Mouse (Mus musculus): ENCODE measurements around the gene Adgra3. TPM values are rescaled to one million over a fixed set of nuclear protein-coding genes. Genes with fewer than 3 reads are reported as not detected.

Adgra3 gene
- polyA plus RNA-seq, 1 experiment from 2014 or later: 2.9 TPM

GRCm38 (mm10) chr5:49974211-49974610 is 84.6 kb downstream of the Adgra3 start:
- Histone ChIP-seq H3K27me3 (no peaks in the 10 kb centered on the region), H3K4me1 (replicated peaks) (no peaks in the 10 kb centered on the region), H3K9me3 (replicated peaks) (no peaks in the 10 kb centered on the region), H3K9ac (no peak overlapping the region), H3K27ac (replicated peaks) (no peak overlapping the region), H3K36me3 (replicated peaks) (no peaks in the 10 kb centered on the region), H3K4me2 (no peak overlapping the region), H3K4me3 (replicated peaks) (no peak overlapping the region)
- 66% methylated on average over 4 of the region's 4 CpGs for WGBS (ENCODE audit: insufficient replicate concordance)
- no peak for ATAC-seq (ENCODE audit: insufficient read depth)

GRCm38 (mm10) chr5:49969660-49970059 is 89.1 kb downstream of the Adgra3 start:
- no peak for ATAC-seq (ENCODE audit: insufficient read depth)
- no peak overlapping the region for H3K4me2 ChIP-seq
- H3K36me3 ChIP-seq (replicated peaks): no peaks in the 10 kb centered on the region
- no peaks in the 10 kb centered on the region for H3K9me3 ChIP-seq (replicated peaks)
- no peaks in the 10 kb centered on the region for H3K4me1 ChIP-seq (replicated peaks)
- H3K27ac ChIP-seq (replicated peaks): no peak overlapping the region
- no peaks in the 10 kb centered on the region for H3K27me3 ChIP-seq
- H3K4me3 ChIP-seq (replicated peaks): no peak overlapping the region
- WGBS (ENCODE audit: insufficient replicate concordance): 65% methylated on average over 8 of the region's 8 CpGs
- H3K9ac ChIP-seq: no peak overlapping the region

GRCm38 (mm10) chr5:49967726-49968125 is 91.1 kb downstream of the Adgra3 start:
- no peak overlapping the region for H3K4me2 ChIP-seq
- no peak overlapping the region for H3K4me3 ChIP-seq (replicated peaks)
- no peaks in the 10 kb centered on the region for H3K27me3 ChIP-seq
- H3K9me3 ChIP-seq (replicated peaks): no peaks in the 10 kb centered on the region
- H3K36me3 ChIP-seq (replicated peaks): no peaks in the 10 kb centered on the region
- no peak for ATAC-seq (ENCODE audit: insufficient read depth)
- 73% methylated on average over 6 of the region's 6 CpGs for WGBS (ENCODE audit: insufficient replicate concordance)
- H3K27ac ChIP-seq (replicated peaks): no peak overlapping the region
- H3K9ac ChIP-seq: no peak overlapping the region
- H3K4me1 ChIP-seq (replicated peaks): no peaks in the 10 kb centered on the region

DNA sequence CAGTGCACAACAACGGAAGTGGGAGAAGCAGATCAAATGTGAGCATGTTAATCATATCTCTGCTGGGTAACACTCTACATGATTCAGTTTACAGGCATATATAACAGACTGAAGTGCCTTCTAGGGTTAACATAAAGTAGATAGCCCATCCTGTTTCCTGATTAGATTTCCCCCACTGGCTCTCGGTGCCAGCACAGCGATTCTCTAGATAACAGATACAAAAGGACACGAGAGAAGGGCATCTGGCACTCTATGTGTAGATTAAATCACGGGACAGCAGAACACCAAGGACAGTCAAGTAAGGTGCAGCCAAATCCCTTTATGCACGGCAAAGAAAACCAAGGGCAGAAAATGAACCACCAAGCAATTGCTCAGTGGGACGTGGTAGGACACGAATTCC is 93.0 kb downstream of the Adgra3 start:
- Histone ChIP-seq H3K36me3 (replicated peaks) (0 out of 2 replicates have a peak, but pooled peaks cover 4% of the 10 kb centered on the region), H3K27me3 (no peaks in the 10 kb centered on the region), H3K9ac (no peak overlapping the region), H3K9me3 (replicated peaks) (no peaks in the 10 kb centered on the region), H3K4me3 (replicated peaks) (no peak overlapping the region), H3K27ac (replicated peaks) (no peak overlapping the region), H3K4me1 (replicated peaks) (no peaks in the 10 kb centered on the region), H3K4me2 (no peak overlapping the region)
- no peak for ATAC-seq (ENCODE audit: insufficient read depth)
- WGBS (ENCODE audit: insufficient replicate concordance): 49% methylated on average over 8 of the region's 8 CpGs

- no peak overlapping the region for H3K27ac ChIP-seq (replicated peaks)
- no peak overlapping the region for H3K9ac ChIP-seq
- no peaks in the 10 kb centered on the region for H3K27me3 ChIP-seq
- no peak overlapping the region for H3K4me2 ChIP-seq
- H3K4me3 ChIP-seq (replicated peaks): no peak overlapping the region
- 75% methylated on average over 20 of the region's 20 CpGs for WGBS (ENCODE audit: insufficient replicate concordance)
- H3K36me3 ChIP-seq (replicated peaks): 0 out of 2 replicates have a peak, but pooled peaks cover 4% of the 10 kb centered on the region
- ATAC-seq (ENCODE audit: insufficient read depth): no peak
- H3K4me1 ChIP-seq (replicated peaks): no peaks in the 10 kb centered on the region
- H3K9me3 ChIP-seq (replicated peaks): no peaks in the 10 kb centered on the region
These were observed 97.1 kb downstream of the Adgra3 start for GRCm38 (mm10) chr5:49961478-49962431.

- ATAC-seq (ENCODE audit: insufficient read depth): no peak
- Histone ChIP-seq H3K9me3 (replicated peaks) (no peaks in the 10 kb centered on the region), H3K4me2 (no peak overlapping the region), H3K4me3 (replicated peaks) (no peak overlapping the region), H3K9ac (no peak overlapping the region), H3K4me1 (replicated peaks) (no peaks in the 10 kb centered on the region), H3K27ac (replicated peaks) (no peak overlapping the region), H3K27me3 (no peaks in the 10 kb centered on the region), H3K36me3 (replicated peaks) (no peaks in the 10 kb centered on the region)
- WGBS (ENCODE audit: insufficient replicate concordance): 43% methylated on average over 1 of the region's 1 CpGs
These were observed 122.5 kb downstream of the Adgra3 start for GRCm38 (mm10) chr5:49936354-49936753.

GRCm38 (mm10) chr5:49924712-49925111 is 134.1 kb downstream of the Adgra3 start:
- H3K4me1 ChIP-seq (replicated peaks): no peaks in the 10 kb centered on the region
- no peaks in the 10 kb centered on the region for H3K36me3 ChIP-seq (replicated peaks)
- no peak for ATAC-seq (ENCODE audit: insufficient read depth)
- H3K27me3 ChIP-seq: no peaks in the 10 kb centered on the region
- H3K27ac ChIP-seq (replicated peaks): no peak overlapping the region
- H3K9ac ChIP-seq: no peak overlapping the region
- no peak overlapping the region for H3K4me3 ChIP-seq (replicated peaks)
- H3K9me3 ChIP-seq (replicated peaks): no peaks in the 10 kb centered on the region
- no peak overlapping the region for H3K4me2 ChIP-seq

- Histone ChIP-seq H3K9ac (no peak overlapping the region), H3K9me3 (replicated peaks) (no peaks in the 10 kb centered on the region), H3K27me3 (no peaks in the 10 kb centered on the region), H3K4me1 (replicated peaks) (no peaks in the 10 kb centered on the region), H3K4me2 (no peak overlapping the region), H3K4me3 (replicated peaks) (no peak overlapping the region), H3K27ac (replicated peaks) (no peak overlapping the region), H3K36me3 (replicated peaks) (no peaks in the 10 kb centered on the region)
- WGBS (ENCODE audit: insufficient replicate concordance): 51% methylated on average over 2 of the region's 2 CpGs
- no peak for ATAC-seq (ENCODE audit: insufficient read depth)
These were observed 143.1 kb downstream of the Adgra3 start for GRCm38 (mm10) chr5:49915695-49916106.

All from liver, embryonic 15.5 days (tissue).